Mouse (Mus musculus): Measurements from ENCODE around the gene Grid1.
A peak's percentile ranks its signal among the peaks of the same experiment; 100 is the strongest.

The Grid1 gene

GRCm38 (mm10) chr14:34819919-34820652 is at the start of gene Grid1:
Gene Grid1, plus strand, starts transcription at chr14:34820108.
- no peak for DNase-seq

GRCm38 (mm10) chr14:34770467-34770866 is 49.4 kb upstream of the Grid1 start:
- no peak for DNase-seq

- no peak for DNase-seq
Measured at GRCm38 (mm10) chr14:34771601-34772000, 48.3 kb upstream of the Grid1 start.

GRCm38 (mm10) chr14:34772132-34772531 is 47.8 kb upstream of the Grid1 start:
- no peak for DNase-seq

GRCm38 (mm10) chr14:34773681-34774080 is 46.2 kb upstream of the Grid1 start:
- no peak for DNase-seq

- DNase-seq: no peak
Measured at GRCm38 (mm10) chr14:34774231-34774630, 45.7 kb upstream of the Grid1 start.

GRCm38 (mm10) chr14:34776719-34777385 is 43.1 kb upstream of the Grid1 start:
- DNase-seq: no peak

GRCm38 (mm10) chr14:34777810-34778209 is 42.1 kb upstream of the Grid1 start:
- DNase-seq: peak; percentile 44

GRCm38 (mm10) chr14:34778760-34779159 is 41.1 kb upstream of the Grid1 start:
- DNase-seq: no peak

- DNase-seq: no peak
Measured at GRCm38 (mm10) chr14:34793406-34794037, 26.4 kb upstream of the Grid1 start.

GRCm38 (mm10) chr14:34810763-34811489 is 9.0 kb upstream of the Grid1 start:
- peak; percentile 80 for DNase-seq

- no peak for DNase-seq
Measured at GRCm38 (mm10) chr14:34811490-34811808, 8.5 kb upstream of the Grid1 start.

GRCm38 (mm10) chr14:34816301-34816700 is 3.6 kb upstream of the Grid1 start:
- no peak for DNase-seq

GRCm38 (mm10) chr14:34818387-34818980 is 1.4 kb upstream of the Grid1 start:
- DNase-seq: no peak

- DNase-seq: peak; percentile 62
Measured at GRCm38 (mm10) chr14:34819121-34819918, 588 bp upstream of the Grid1 start.

GRCm38 (mm10) chr14:34820653-34821005 is 721 bp downstream of the Grid1 start:
- DNase-seq: peak; percentile 25

- no peak for DNase-seq
Measured at GRCm38 (mm10) chr14:34821131-34821790, 1.4 kb downstream of the Grid1 start.

GRCm38 (mm10) chr14:34823136-34823535 is 3.2 kb downstream of the Grid1 start:
- peak; percentile 82 for DNase-seq

- DNase-seq: no peak
Measured at GRCm38 (mm10) chr14:34824186-34824585, 4.3 kb downstream of the Grid1 start.

- no peak for DNase-seq
Measured at GRCm38 (mm10) chr14:34825902-34826301, 6.0 kb downstream of the Grid1 start.

GRCm38 (mm10) chr14:34829831-34830230 is 9.9 kb downstream of the Grid1 start:
- DNase-seq: no peak

GRCm38 (mm10) chr14:34837145-34837544 is 17.2 kb downstream of the Grid1 start:
- DNase-seq: no peak

All from right cerebral cortex, adult 18-20 months (tissue).